Mouse (Mus musculus) mouse trophoblast stem cell (cell line): ENCODE measurements around the gene Eid2.

Experiments used
- in situ Hi-C, 2 experiments: fragments of 300-500 bp; cut with MseI, MboI; formaldehyde crosslinking; loops; 2 replicates in 1 of 2; 3 replicates in 1 of 2; pipeline ENCODE4 v1.15.1; 2025

Eid2 gene

DNA sequence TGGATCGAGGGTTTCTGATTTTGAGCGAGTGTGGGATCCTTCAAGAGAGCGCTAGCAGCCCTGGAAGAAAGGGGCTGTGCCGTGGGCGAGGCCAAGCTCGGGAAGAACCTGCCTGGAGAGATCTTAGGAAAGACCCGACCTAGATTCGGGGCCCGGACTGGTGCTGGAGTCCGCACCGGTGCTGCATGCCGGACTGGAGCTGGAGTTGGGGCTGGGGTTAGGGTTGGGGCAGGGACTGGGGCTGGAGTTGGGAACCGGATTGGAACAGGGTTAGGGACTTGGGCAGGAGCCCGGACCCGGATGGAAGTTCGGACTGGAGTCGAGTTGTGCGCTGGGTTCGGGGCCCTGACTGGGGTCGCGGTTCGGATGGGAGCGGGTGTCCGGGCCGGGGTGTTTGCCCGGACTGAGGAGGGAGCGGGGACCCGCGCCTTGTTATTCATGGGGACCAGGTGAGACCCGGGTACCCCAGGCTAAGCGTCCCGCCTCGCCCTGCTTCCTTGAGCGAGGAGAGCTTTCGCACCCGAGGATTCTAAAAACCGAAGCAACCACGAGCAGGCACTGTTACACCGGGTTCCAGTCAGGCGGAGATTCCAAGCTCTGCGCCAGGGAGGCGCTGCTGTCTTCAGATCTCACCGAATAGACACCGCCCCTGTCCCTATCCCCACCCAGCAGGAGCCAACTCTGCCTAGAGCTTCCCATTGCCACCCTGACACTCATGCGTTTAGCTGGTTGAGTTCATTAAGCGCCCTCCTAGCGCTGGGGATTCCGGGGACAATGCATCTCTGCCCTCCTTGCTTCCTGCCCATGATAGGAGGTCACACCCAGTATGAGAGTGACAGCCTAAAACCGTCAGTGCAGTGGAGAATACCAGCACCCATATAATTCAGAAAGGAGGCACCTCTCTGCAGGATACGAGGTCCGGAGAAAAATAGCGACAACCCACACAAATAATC is 23.2 kb downstream of the Eid2 start, which contains the start of gene Selenov:
Selenov (minus strand) TSS at position 549 of the 953 bp plus-strand sequence.
- in situ Hi-C loops: no loop called here

DNA sequence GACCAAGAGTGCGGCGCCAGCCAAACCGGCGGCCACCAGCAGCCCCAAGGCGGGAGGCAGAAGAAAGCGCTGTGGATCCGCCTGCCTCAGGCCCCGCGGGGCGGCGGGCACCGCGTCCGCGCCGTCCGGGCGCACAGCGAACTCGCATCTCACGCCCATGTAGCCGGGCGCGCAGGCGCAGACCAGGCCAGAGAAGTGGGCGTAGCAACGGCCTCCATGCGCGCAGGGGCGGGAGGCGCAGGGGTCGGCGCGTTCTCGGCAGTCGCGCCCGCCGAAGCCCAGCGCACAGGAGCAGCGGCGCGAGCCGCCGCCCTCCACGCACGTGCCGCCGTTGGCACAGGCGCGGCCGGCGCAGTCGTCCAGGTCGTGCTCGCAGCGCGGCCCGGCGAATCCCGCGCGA is 26.8 kb downstream of the Eid2 start:
- in situ Hi-C loops: no loop called here

DNA sequence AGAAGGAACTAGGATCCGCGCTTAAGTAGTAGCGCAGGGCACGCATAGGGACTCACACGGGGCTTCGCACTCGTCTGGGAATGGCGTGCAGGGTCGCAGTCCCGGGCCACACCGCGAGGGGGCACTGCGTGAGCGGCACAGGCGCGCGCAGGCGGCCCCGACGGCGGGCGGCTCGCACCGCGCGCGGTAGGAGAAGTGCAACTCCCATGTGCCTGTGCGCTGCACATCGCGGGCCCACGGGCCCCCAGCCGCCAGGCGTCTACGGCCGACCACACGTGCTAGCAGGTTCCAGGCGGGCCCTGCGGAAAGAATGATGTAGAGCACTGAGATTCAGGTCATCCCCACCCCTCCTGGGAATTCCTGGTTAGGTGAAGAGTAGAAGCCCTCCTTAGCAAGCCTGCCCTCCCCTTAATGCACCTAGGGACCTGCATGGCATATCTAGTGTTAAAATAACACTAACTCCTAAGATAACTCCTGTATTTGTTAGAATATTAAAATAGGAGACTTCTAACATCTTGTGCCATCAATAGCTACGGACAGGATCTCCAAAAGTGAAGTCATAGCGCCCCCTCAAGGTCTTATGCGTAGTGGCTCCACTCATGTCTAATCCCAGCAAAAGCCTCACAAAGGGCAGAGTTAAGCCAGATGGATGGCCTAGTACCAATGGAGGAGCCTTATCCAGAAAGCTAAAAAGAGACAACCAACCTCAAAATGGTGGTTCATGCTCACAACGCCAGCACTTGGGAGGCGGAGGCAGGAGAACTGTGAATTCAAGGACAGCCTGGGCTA is 31.4 kb downstream of the Eid2 start:
- in situ Hi-C loops: no loop called here

DNA sequence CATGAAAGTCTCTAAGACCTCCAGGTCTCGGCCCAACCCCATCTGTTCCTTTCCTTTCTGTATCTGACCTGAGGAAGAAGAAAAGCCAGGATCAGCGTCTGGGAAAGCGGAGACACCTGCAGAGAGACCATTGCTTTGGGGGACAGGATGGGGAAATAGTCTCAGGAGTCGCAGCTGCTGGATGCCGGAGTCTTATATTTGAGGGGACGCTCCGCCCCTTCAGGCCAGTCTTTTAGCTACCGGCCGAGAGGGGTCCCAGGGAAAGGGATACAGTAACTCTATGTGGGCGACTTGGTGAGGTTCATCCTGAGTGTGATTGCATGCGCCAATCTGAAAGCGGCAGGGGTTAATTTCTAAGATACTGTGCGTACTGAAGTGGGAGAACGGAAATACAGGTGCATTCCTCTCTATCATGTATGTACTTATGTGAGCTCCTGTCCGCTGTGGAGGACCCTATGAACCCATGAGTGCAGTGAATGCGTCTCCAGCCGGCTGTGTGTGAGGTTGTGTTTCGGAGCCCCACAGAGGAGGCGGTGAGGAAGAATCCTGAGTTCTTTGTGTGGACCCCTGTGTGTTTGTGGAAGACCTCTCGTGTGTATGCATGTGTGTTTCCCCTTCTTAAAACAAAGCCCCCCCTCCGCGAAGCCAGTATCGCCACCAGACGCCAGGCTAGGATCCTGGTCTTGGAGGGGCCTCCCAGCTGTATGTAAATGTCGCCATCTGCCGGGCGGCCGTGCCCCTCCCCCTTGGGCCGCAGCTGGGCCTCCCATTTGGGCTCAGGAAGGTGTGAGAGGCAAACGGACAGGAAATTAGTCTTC is 34.1 kb downstream of the Eid2 start, which contains the start of gene Dll3:
Dll3 (minus strand) TSS at position 623 of the 818 bp plus-strand sequence.
- in situ Hi-C loops: no loop called here

DNA sequence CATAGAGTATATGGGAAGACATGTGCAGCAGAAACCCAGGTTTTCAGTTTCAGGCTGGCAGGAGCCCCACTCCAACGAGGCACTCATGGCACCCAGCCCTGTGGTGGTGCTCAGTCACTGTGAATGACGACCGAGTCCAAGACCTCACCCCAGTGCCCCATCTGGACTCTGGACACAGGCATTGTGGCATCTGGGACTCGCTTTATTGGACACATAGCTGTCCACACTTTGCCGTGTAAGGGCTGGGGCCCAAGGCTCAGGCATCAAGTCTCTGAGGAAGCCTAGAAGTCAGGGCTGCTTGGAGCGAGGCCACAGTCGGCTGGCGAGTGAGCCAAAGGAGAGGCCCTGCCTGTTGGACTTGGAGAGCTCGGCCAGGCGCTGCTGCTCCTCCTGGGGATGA is 38.0 kb downstream of the Eid2 start:
- in situ Hi-C loops: no loop called here

DNA sequence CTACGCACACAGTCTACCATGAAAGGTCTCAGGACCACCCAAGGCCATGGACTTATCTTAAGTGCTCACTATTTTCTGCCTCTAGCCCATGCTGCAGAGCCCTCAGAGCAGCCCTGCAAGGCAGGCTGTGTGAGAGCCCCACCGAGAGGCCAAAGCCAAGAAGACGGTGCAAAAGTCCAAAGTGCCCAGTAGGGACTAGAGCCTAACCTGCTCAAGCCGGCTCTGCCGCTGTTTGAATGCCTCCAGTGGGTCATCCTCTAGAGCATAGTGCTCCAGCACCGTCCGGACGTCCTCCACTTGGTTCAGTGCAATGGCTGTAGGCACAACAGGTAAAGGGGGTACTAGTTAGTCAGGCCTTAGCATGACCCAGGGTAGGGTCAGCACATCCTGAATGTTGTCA is 38.5 kb downstream of the Eid2 start:
- in situ Hi-C loops: no loop called here

DNA sequence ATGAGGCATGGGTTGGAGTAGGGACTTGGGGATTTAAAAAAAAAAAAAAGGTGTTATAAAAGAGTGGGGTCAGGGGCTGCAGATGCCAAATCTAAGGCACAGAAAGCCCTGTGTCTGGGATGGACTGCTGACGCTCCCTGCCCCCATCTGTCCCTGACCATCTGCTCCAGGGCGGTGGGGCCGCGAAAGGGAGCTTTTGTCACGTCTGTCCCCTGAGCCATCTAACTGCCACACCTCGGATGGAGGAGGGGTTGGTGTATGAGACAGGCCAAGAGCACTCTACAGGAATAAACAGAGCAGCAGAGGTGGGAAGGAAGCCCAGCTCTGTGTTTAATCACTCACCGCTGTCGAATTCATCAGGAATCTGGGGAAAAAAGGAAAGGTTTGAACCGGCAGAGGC is 42.1 kb downstream of the Eid2 start:
- in situ Hi-C loops: no loop called here

DNA sequence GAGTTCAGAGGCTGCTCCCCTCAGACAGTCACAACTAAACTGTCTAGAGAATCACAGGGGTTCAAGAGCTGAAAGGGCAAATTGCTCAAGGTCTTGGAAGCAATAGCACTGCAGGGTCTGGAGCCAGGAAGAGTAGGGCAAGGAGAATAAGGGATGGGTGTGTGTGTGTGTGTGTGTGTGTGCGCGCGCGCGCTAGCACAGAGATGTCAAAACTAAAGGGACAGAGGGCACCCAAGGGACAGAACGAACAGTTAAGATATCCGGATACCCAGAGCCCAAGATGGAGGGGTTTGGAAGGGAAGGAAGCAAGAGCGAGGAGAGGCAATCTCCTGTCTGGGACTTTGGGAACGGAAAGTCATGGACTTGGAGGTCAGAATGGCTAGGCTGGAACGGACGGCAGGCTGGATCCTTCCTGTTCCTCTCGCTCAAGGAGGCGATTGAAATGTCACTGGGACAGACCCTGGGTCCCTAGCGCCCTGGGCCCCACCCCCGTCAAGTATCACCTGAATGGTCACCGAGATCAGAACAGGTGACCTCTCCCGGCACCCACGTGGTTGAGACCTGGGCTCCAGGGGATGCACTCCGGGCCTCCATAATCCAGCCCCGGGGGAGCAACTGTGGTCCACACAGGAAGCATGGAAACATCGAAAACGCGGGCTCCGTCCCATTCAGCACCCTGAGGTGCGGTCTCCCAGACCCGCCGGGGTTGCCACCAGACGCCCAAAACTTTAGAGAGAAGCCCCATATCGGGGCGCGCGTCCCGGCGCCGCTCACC is 43.7 kb downstream of the Eid2 start:
- in situ Hi-C loops: no loop called here

DNA sequence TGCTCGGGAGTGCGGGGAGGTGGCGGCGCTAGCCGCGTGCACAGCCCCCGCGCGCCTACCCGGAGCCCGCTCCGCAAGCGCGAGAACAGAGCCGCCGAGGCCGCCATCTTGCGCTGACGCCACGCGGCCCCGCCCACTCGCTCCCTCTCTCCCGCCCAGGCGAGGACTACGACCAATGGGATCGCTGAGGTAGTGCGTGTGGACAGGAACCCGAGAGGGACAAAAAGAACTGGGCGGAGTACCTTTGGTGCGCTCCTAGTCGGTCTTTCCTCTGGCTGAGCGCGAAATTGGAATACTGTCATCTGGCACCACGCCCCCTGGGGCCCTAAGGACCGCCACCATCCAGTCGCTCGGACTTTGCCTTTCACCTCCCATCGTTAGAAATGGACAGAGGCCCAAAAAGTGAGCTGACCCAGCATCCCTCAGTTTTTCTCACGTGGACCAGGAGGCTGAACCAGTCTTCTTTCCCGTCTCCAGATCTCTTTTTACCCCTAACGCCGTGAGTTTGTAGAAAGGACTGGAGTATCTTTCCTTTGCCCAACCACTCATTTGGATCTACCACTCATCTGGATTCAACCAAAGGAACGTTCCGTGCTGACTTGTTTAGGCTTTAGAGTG is 44.4 kb downstream of the Eid2 start, which contains the start of gene Timm50:
Timm50 (minus strand) TSS at position 147 of the 618 bp plus-strand sequence.
- in situ Hi-C loops: no loop called here

DNA sequence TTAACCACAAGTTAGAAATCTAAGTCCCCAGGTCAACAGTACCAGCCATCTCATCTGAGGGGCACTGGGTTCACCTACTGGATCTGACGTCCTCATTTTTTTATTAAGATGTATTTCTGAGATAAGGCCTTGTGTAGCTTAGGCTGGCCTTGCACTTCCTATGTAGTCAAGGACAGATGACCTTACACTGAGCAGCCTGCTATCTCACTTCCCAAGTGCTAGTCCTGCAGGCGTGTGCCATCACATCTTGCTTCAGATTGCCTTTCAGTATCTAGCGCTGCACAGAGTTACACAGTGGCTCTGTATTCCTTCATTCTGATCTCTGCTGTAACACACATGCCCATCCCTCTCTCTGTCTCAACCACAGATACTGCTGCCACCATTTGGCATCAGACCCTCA is 50.4 kb downstream of the Eid2 start:
- in situ Hi-C loops: no loop called here

DNA sequence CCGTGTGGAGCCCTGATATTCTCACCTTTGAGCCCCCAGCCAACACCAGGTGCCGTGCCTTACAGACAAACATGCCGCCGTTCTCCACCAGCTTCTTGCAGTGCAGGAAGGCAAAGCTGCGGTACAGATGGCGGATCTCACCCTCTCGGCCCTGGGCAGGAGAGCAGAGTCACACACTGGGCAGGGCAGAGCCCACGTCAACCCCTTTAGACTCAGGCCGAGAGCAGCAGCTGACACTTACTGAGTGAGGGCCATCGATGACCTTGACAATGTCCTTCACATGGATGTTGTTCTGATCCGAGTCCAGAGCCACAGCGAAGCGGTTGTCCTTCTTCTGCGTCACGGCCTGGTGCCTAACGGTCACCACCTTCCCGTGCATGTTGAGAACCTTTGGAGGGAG is 51.0 kb downstream of the Eid2 start:
- in situ Hi-C loops: no loop called here
